Mouse (Mus musculus) hindbrain, postnatal 0 days (tissue): ENCODE results near the gene Slc10a6. TPM values are rescaled to one million over a fixed set of nuclear protein-coding genes. Genes with fewer than 3 reads are reported as not detected.

Experiments
- ATAC-seq: fragments of 200-750 bp; cut with Nextera tagmentation; 2 replicates; pipeline ENCODE4 v1.8.0; 2017; ENCODE audit warnings: mild to moderate bottlenecking, moderate TSS enrichment, moderate library complexity
- DNase-seq: peaks from one replicate; pipeline ENCODE4 v3.0.0-alpha.2; 2015; ENCODE audit warnings: low spot score
- H3K27ac ChIP-seq: fragments of 300-500 bp; sonication (generic); 2 replicates; pipeline ENCODE4 v1.5.1; 2014; ENCODE audit warnings: mild to moderate bottlenecking
- H3K27me3 ChIP-seq: fragments of 300-500 bp; sonication (generic); 2 replicates; pipeline ENCODE4 v1.6.1; 2014; ENCODE audit warnings: low read length, mixed read lengths; ENCODE audit not compliant: insufficient read depth
- H3K36me3 ChIP-seq: fragments of 300-500 bp; sonication (generic); 2 replicates; pipeline ENCODE4 v1.6.1; 2014; ENCODE audit warnings: low read length, mixed read lengths; ENCODE audit not compliant: insufficient read depth
- H3K4me1 ChIP-seq: fragments of 300-500 bp; sonication (generic); 2 replicates; pipeline ENCODE4 v1.6.1; 2014; ENCODE audit warnings: antibody characterized with exemption, low read length, mixed read lengths; ENCODE audit not compliant: insufficient read depth
- H3K4me2 ChIP-seq: fragments of 300-500 bp; sonication (generic); 2 replicates; pipeline ENCODE4 v1.6.1; 2014; ENCODE audit warnings: low read depth, mild to moderate bottlenecking, low read length, moderate library complexity, mixed read lengths
- H3K4me3 ChIP-seq: fragments of 300-500 bp; sonication (generic); 2 replicates; pipeline ENCODE4 v1.5.1; 2014; ENCODE audit warnings: low read length
- H3K9ac ChIP-seq: fragments of 300-500 bp; sonication (generic); replicated peaks from 2 replicates; pipeline ENCODE4 v1.6.1; 2014; ENCODE audit warnings: mild to moderate bottlenecking, low read length, moderate library complexity, mixed read lengths
- H3K9me3 ChIP-seq: fragments of 300-500 bp; sonication (generic); 2 replicates; pipeline ENCODE4 v1.6.1; 2016; ENCODE audit warnings: low read length, mixed read lengths
- CTCF ChIP-seq: IDR thresholded peaks from 2 replicates; pipeline ENCODE4 v1.5.1; 2016; ENCODE audit warnings: antibody characterized with exemption, control low read depth, low read depth
- WGBS: fragments of 180-500 bp; shearing (Covaris S2); extraction: QIAGEN DNeasy Blood & Tissue Kit; methylation state at CpG from one replicate; pipeline ENCODE4 v1.1.7; 2014; 5-methylcytosine and 5-hydroxymethylcytosine counted together
- polyA plus RNA-seq: library from polyadenylated mRNA; unstranded; fragments of >200 nt; fragmentation: Nextera tagmentation; extraction: Ambion mirVana; gene quantifications from 2 replicates; pipeline ENCODE4 v1.2.1, GENCODE M21; 2015
- total RNA-seq: library from RNA; depleted of rRNA; stranded (reverse); fragments of >200 nt; gene quantifications from 2 replicates; pipeline ENCODE4 v1.2.3, GENCODE M21; 2014

Slc10a6 gene
- total and polyA plus RNA-seq, 2 experiments from 2014 or later = 0.26 to 0.63 TPM

DNA sequence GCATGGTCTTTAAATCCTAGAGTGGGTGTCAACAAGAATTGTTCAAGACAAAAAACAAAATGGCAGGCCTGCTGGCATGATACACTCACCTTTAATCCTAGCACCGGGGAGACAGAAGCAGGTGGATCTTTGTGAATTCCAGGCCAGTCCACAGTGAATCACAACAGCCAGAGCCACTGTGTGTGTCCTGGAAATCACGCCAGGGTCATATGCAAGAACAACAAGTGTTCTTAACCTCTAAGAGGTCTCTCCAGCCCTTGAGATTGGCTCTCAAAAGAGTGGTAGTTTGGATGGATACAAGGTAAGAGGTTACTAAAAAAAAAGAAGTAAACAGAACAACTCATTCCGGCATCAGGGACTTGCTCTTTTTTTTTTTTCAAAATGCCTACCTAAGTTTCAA lies 18.1 kb upstream of the Slc10a6 start:
- Histone ChIP-seq H3K27ac (no peak overlapping the region), H3K9ac (no peak overlapping the region), H3K4me1 (no peaks in the 10 kb centered on the region), H3K4me2 (no peak overlapping the region), H3K4me3 (no peak overlapping the region), H3K27me3 (no peaks in the 10 kb centered on the region), H3K36me3 (no peaks in the 10 kb centered on the region), H3K9me3 (no peaks in the 10 kb centered on the region)
- ATAC-seq (no peak), DNase-seq (no peak)
- no peak for TF ChIP-seq CTCF
- 87% methylated on average over 3 of the region's 3 CpGs for WGBS

GRCm38 (mm10) chr5:103644167-103644566 lies 15.0 kb upstream of the Slc10a6 start:
- TF ChIP-seq CTCF = no peak

DNA sequence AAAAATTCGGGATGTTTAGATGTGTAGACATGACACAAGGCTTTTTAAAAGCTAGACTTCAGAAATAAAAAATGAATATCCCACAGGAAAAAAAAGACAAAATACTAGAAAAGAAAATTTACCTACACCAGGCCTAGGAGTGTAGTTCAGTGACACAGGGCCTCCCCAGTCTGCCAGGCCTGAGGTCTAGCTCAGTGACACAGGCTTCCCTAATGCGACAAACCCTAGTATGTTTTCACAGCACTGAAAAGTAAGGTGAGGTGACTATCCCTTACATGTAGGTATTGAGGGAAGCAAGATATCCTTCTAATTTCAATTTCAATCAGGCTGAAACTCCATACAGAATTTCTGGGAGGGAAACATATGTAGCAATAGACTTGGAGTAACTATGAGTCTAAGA lies 8.0 kb upstream of the Slc10a6 start:
- 91% methylated on average over 2 of the region's 2 CpGs for WGBS

More at GRCm38 (mm10) chr5:103644167-103644566, 15.0 kb upstream of the Slc10a6 start:
- Histone ChIP-seq H3K4me2 (no peak overlapping the region), H3K27me3 (no peaks in the 10 kb centered on the region), H3K4me3 (no peak overlapping the region), H3K4me1 (no peaks in the 10 kb centered on the region), H3K9me3 (no peaks in the 10 kb centered on the region), H3K27ac (no peak overlapping the region), H3K36me3 (no peaks in the 10 kb centered on the region), H3K9ac (no peak overlapping the region)
- ATAC-seq (no peak), DNase-seq (no peak)
- WGBS = 91% methylated on average over 1 of the region's 1 CpGs

GRCm38 (mm10) chr5:103629854-103630580 lies 814 bp upstream of the Slc10a6 start:
- ATAC-seq = no peak; the same call in 1 of the 2 replicates
- no peaks in the 10 kb centered on the region for H3K36me3 ChIP-seq
- 0 out of 2 replicates have a peak overlapping the region, but pooled peaks have one; percentile 17 for H3K4me2 ChIP-seq
- no peaks in the 10 kb centered on the region; the same call in none of the 2 replicates for H3K4me1 ChIP-seq
- TF ChIP-seq CTCF = no peak
- H3K27ac ChIP-seq = peak overlapping the region; percentile 26; the same call in 1 of the 2 replicates
- no peaks in the 10 kb centered on the region for H3K9me3 ChIP-seq
- no peak overlapping the region for H3K9ac ChIP-seq
- no peak overlapping the region for H3K4me3 ChIP-seq
- no peaks in the 10 kb centered on the region for H3K27me3 ChIP-seq
- 62% methylated on average over 9 of the region's 9 CpGs for WGBS
- no peak for DNase-seq

More for the DNA sequence above, 8.0 kb upstream of the Slc10a6 start:
- ATAC-seq (no peak), DNase-seq (no peak)
- no peak for TF ChIP-seq CTCF
- no peaks in the 10 kb centered on the region for H3K9me3 ChIP-seq
- no peaks in the 10 kb centered on the region for H3K27me3 ChIP-seq
- no peaks in the 10 kb centered on the region for H3K4me1 ChIP-seq
- H3K36me3 ChIP-seq = no peaks in the 10 kb centered on the region
- no peak overlapping the region for H3K4me2 ChIP-seq
- H3K27ac ChIP-seq = no peak overlapping the region
- H3K9ac ChIP-seq = no peak overlapping the region
- no peak overlapping the region for H3K4me3 ChIP-seq

GRCm38 (mm10) chr5:103628499-103628898 lies 704 bp downstream of the Slc10a6 start:
- no peak for TF ChIP-seq CTCF
- Histone ChIP-seq H3K36me3 (no peaks in the 10 kb centered on the region), H3K4me1 (no peaks in the 10 kb centered on the region; the same call in none of the 2 replicates), H3K27ac (no peak overlapping the region), H3K9me3 (no peaks in the 10 kb centered on the region), H3K4me3 (no peak overlapping the region), H3K4me2 (no peak overlapping the region), H3K27me3 (no peaks in the 10 kb centered on the region), H3K9ac (no peak overlapping the region)
- DNase-seq (no peak), ATAC-seq (no peak)
- 77% methylated on average over 6 of the region's 6 CpGs for WGBS

DNA sequence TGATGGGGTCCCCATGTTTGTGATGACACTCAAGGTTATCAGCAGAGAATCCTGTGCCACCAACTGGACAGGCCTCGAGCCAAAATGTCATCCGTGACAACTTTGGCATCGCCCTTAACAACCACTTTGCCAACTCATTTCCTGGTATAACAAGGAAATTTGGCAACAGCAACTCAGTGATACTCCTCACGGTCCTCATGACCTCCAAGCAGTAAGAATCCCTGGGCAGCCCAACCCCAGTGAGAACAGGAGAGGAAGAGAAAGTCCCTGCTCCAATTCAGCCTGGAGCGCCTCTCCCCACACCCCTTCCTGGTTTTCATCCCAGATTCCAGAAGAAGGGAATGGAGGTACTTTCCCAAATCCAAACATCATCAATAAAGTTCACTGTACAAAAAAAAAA lies 4.4 kb downstream of the Slc10a6 start:
- no peak overlapping the region for H3K4me3 ChIP-seq
- H3K27ac ChIP-seq = no peak overlapping the region
- no peaks in the 10 kb centered on the region for H3K36me3 ChIP-seq
- 87% methylated on average over 5 of the region's 5 CpGs for WGBS
- H3K27me3 ChIP-seq = no peaks in the 10 kb centered on the region
- no peak overlapping the region for H3K9ac ChIP-seq
- no peaks in the 10 kb centered on the region; the same call in none of the 2 replicates for H3K4me1 ChIP-seq
- H3K9me3 ChIP-seq = no peaks in the 10 kb centered on the region
- ATAC-seq = no peak
- H3K4me2 ChIP-seq = no peak overlapping the region
- no peak for TF ChIP-seq CTCF
- no peak for DNase-seq

- Histone ChIP-seq H3K27me3 (no peaks in the 10 kb centered on the region), H3K36me3 (no peaks in the 10 kb centered on the region), H3K27ac (no peak overlapping the region), H3K4me1 (no peaks in the 10 kb centered on the region), H3K9ac (no peak overlapping the region), H3K9me3 (no peaks in the 10 kb centered on the region), H3K4me3 (no peak overlapping the region), H3K4me2 (no peak overlapping the region)
- DNase-seq = no peak
- no peak for ATAC-seq
- 53% methylated on average over 5 of the region's 5 CpGs for WGBS
- TF ChIP-seq CTCF = no peak
These were observed 6.9 kb downstream of the Slc10a6 start for GRCm38 (mm10) chr5:103622321-103622720.
